Mouse (Mus musculus) liver, embryonic 11.5 days (tissue): Measurements from ENCODE around the gene Dchs1. TPM values are rescaled to one million over a fixed set of nuclear protein-coding genes. Genes with fewer than 3 reads are reported as not detected.
A peak's percentile ranks its signal among the peaks of the same experiment; 100 is the strongest.

Experiments used
- ATAC-seq: fragments of 200-750 bp; cut with Nextera tagmentation; replicated peaks from 2 replicates; pipeline ENCODE4 v1.8.0; 2017; ENCODE audit warnings: moderate number of reproducible peaks, mild to moderate bottlenecking, moderate TSS enrichment, moderate library complexity; ENCODE audit not compliant: low FRiP score
- DNase-seq: peaks from one replicate; pipeline ENCODE4 v3.0.0-alpha.2; 2017; ENCODE audit warnings: low spot score
- H3K27ac ChIP-seq: fragments of 300-500 bp; sonication (generic); 2 replicates; pipeline ENCODE4 v1.5.1; 2014; ENCODE audit warnings: mild to moderate bottlenecking, low read depth, low read length, control low read depth
- H3K27me3 ChIP-seq: fragments of 300-500 bp; sonication (generic); replicated peaks from 2 replicates; pipeline ENCODE4 v1.6.1; 2014; ENCODE audit warnings: low read length, mixed read lengths; ENCODE audit not compliant: control insufficient read depth, insufficient read depth
- H3K36me3 ChIP-seq: fragments of 300-500 bp; sonication (generic); 2 replicates; pipeline ENCODE4 v1.6.1; 2014; ENCODE audit warnings: mild to moderate bottlenecking, low read length, moderate library complexity, mixed read lengths; ENCODE audit not compliant: control insufficient read depth, insufficient read depth
- H3K4me1 ChIP-seq: fragments of 300-500 bp; sonication (generic); replicated peaks from 2 replicates; pipeline ENCODE4 v1.6.1; 2014; ENCODE audit warnings: low read length, mixed read lengths; ENCODE audit not compliant: control insufficient read depth, insufficient read depth
- H3K4me2 ChIP-seq: fragments of 300-500 bp; sonication (generic); 2 replicates; pipeline ENCODE4 v1.6.1; 2014; ENCODE audit warnings: mild to moderate bottlenecking, control low read depth, moderate library complexity
- H3K4me3 ChIP-seq: fragments of 300-500 bp; sonication (generic); 2 replicates; pipeline ENCODE4 v1.5.1; 2014; ENCODE audit warnings: low read depth, low read length, control low read depth
- H3K9ac ChIP-seq: fragments of 300-500 bp; sonication (generic); 2 replicates; pipeline ENCODE4 v1.6.1; 2014; ENCODE audit warnings: low read depth, low read length, control low read depth
- H3K9me3 ChIP-seq: fragments of 300-500 bp; sonication (generic); 2 replicates; pipeline ENCODE4 v1.6.1; 2016; ENCODE audit warnings: low read length, inconsistent platforms, mixed read lengths; ENCODE audit not compliant: control insufficient read depth
- WGBS: fragments of 180-500 bp; shearing (Covaris S2); extraction: QIAGEN DNeasy Blood & Tissue Kit; methylation state at CpG from one replicate; pipeline ENCODE4 v1.1.7; 2014; 5-methylcytosine and 5-hydroxymethylcytosine counted together
- polyA plus RNA-seq: library from polyadenylated mRNA; unstranded; fragments of >200 nt; fragmentation: Nextera tagmentation; extraction: Ambion mirVana; gene quantifications from 2 replicates; pipeline ENCODE4 v1.2.1, GENCODE M21; 2014

Gene Dchs1
- polyA plus RNA-seq, 1 experiment from 2014 or later: 5.8 TPM

GRCm38 (mm10) chr7:105777316-105777715 lies 10.1 kb downstream of the Dchs1 start:
- no peak overlapping the region for H3K4me3 ChIP-seq
- H3K9me3 ChIP-seq: no peaks in the 10 kb centered on the region
- ATAC-seq (no peak), DNase-seq (no peak)
- 89% methylated on average over 1 of the region's 1 CpGs for WGBS
- H3K9ac ChIP-seq: no peak overlapping the region
- peaks cover 5% of the 10 kb centered on the region; the same call in 1 of the 2 replicates for H3K4me1 ChIP-seq
- H3K27ac ChIP-seq: no peak overlapping the region
- H3K36me3 ChIP-seq: peaks cover under 1% of the 10 kb centered on the region; the same call in 1 of the 2 replicates
- no peaks in the 10 kb centered on the region for H3K27me3 ChIP-seq
- H3K4me2 ChIP-seq: no peak overlapping the region

- DNase-seq: no peak
- 70% methylated on average over 2 of the region's 2 CpGs for WGBS
- no peak overlapping the region for H3K9ac ChIP-seq
- H3K4me3 ChIP-seq: no peak overlapping the region
- peaks cover 5% of the 10 kb centered on the region; the same call in 1 of the 2 replicates for H3K4me1 ChIP-seq
- ATAC-seq: no peak
- H3K27me3 ChIP-seq: no peaks in the 10 kb centered on the region
- no peak overlapping the region for H3K27ac ChIP-seq
- no peaks in the 10 kb centered on the region for H3K9me3 ChIP-seq
- H3K4me2 ChIP-seq: no peak overlapping the region
- H3K36me3 ChIP-seq: peaks cover 2% of the 10 kb centered on the region; the same call in 1 of the 2 replicates
These were observed 11.4 kb downstream of the Dchs1 start for GRCm38 (mm10) chr7:105776026-105776425.

DNA sequence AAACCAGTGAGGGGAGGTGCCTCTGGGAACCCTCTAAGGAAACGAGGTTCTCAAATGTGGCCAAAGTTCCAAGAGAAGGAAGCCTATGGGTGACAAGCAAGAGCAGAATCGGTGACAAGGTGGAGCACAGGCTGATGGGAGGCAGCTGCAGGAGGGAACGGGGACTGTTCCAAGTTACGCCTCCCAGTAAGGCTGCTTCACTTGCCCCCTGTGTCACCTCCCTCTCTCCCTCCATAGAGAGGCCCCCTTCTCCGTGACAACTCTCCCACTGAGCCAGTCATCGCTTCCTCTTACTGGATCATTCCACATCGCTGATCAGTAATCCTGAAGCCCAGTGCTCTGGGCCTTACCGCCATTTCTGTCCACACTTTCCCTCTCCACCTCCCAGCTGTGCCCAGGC lies 12.8 kb downstream of the Dchs1 start:
- DNase-seq: peak; percentile 15
- Histone ChIP-seq H3K27ac (no peak overlapping the region), H3K36me3 (peaks cover 2% of the 10 kb centered on the region; the same call in 1 of the 2 replicates), H3K4me2 (no peak overlapping the region), H3K9me3 (no peaks in the 10 kb centered on the region), H3K4me1 (peaks cover 5% of the 10 kb centered on the region; the same call in 1 of the 2 replicates), H3K27me3 (no peaks in the 10 kb centered on the region), H3K9ac (no peak overlapping the region), H3K4me3 (no peak overlapping the region)
- WGBS: 65% methylated on average over 8 of the region's 8 CpGs
- no peak for ATAC-seq

DNA sequence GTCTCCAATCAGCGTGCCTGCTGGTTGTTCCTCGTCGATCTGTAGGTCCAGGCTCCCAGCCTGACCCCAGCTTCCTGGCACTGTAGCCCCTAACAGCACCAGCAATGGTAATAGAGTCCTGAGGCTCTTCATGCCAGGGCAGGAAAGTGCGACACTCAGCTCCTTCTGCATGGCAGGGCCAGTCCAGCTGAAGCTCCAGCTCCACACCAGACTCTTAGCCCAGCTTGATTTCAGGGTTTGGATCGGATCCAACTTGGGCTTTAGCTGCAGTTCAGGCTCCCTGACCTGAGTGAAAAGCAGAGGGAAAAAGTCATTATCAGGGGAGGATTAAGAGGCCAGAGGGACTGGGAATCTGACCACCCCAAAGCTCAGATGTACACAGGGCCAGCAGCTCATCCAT lies 14.4 kb downstream of the Dchs1 start:
- Histone ChIP-seq H3K36me3 (peaks cover 2% of the 10 kb centered on the region; the same call in 1 of the 2 replicates), H3K27ac (no peak overlapping the region), H3K4me3 (no peak overlapping the region), H3K27me3 (no peaks in the 10 kb centered on the region), H3K9ac (no peak overlapping the region), H3K4me2 (no peak overlapping the region), H3K9me3 (no peaks in the 10 kb centered on the region), H3K4me1 (no peaks in the 10 kb centered on the region; the same call in 1 of the 2 replicates)
- 80% methylated on average over 5 of the region's 5 CpGs for WGBS
- ATAC-seq: no peak
- no peak for DNase-seq

- ATAC-seq (no peak), DNase-seq (no peak)
- H3K9me3 ChIP-seq: no peaks in the 10 kb centered on the region
- H3K4me3 ChIP-seq: no peak overlapping the region
- no peaks in the 10 kb centered on the region for H3K27me3 ChIP-seq
- 92% methylated on average over 15 of the region's 15 CpGs for WGBS
- H3K4me2 ChIP-seq: no peak overlapping the region
- no peaks in the 10 kb centered on the region; the same call in 1 of the 2 replicates for H3K4me1 ChIP-seq
- H3K9ac ChIP-seq: no peak overlapping the region
- H3K27ac ChIP-seq: no peak overlapping the region
- H3K36me3 ChIP-seq: peaks cover 2% of the 10 kb centered on the region; the same call in 1 of the 2 replicates
These were observed 15.1 kb downstream of the Dchs1 start for GRCm38 (mm10) chr7:105772331-105772730.

DNA sequence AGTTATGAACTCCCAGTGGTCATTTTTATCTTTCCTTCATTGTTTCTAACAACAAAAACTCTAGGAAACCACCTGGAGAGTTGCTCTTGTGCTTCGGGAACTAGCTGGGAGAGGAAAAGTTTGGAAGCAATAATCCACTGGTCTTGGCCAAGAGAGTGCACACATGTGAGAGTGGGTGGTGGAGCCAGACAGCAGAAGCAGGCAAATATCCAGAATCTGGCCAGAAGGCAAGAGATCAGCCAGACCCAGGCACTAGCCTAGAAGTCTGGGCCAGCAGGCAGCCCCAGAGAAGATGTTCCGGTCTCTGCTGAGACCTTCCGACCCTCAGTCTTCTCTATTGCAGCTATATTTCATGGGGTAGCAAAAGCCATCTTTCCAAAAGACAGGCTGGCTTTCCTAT lies 17.5 kb downstream of the Dchs1 start:
- H3K36me3 ChIP-seq: peaks cover 2% of the 10 kb centered on the region; the same call in 1 of the 2 replicates
- 88% methylated on average over 3 of the region's 3 CpGs for WGBS

DNA sequence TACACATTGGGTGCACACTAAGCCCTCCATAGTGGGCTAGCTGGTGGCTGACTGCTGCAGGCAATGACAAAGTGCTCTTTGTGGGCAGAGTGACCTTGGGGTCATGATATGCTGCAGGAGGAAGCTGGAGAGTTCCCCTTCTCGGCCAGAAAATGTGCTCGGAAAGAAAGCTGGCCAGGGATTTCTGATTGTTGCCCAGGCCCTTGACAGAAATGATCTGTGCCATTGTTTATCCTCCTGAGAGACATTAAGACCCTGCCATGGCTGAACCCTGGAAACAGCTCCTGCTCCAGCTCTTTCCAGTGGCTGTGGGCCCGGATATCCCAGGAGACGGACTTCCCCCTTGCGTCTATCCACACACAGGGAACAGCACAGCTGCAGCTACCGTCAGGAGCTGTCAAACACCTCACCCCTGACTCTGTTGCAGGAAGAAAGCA lies 19.7 kb downstream of the Dchs1 start:
- WGBS: 19% methylated on average over 6 of the region's 6 CpGs
- H3K27me3 ChIP-seq: peaks cover 11% of the 10 kb centered on the region
- H3K27ac ChIP-seq: no peak overlapping the region
- DNase-seq: no peak
- H3K9ac ChIP-seq: no peak overlapping the region
- ATAC-seq: peak; percentile 36; the same call in 1 of the 2 replicates
- no peak overlapping the region for H3K4me3 ChIP-seq
- H3K9me3 ChIP-seq: no peaks in the 10 kb centered on the region
- peak overlapping the region; percentile 9; the same call in 1 of the 2 replicates for H3K4me2 ChIP-seq
- peaks cover 5% of the 10 kb centered on the region; the same call in 1 of the 2 replicates for H3K36me3 ChIP-seq
- no peaks in the 10 kb centered on the region; the same call in 1 of the 2 replicates for H3K4me1 ChIP-seq

More for the DNA sequence above, 17.5 kb downstream of the Dchs1 start:
- Histone ChIP-seq H3K4me2 (no peak overlapping the region), H3K9me3 (no peaks in the 10 kb centered on the region), H3K4me3 (no peak overlapping the region), H3K9ac (no peak overlapping the region), H3K4me1 (no peaks in the 10 kb centered on the region; the same call in 1 of the 2 replicates), H3K27ac (no peak overlapping the region), H3K27me3 (no peaks in the 10 kb centered on the region)
- ATAC-seq (no peak), DNase-seq (no peak)

DNA sequence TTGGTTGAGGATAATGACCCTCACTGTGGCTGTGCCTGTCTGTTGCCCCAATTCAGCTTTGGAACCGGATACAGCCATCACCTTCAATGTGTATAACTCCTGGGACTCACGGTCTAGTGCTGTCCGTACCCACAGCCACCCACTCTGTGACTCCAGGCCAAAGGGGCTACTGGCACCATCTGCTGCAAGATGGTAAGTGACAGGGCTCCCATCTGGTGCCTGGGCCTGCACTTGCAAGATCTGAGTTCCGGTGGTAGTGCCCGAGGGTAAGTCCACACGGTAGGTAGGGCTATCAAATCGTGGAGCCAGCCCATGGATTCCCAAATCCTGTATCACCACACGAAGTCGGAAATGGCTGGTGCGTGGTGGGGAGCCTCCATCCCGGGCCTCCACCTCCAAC lies 23.1 kb downstream of the Dchs1 start:
- peaks cover 2% of the 10 kb centered on the region; the same call in 1 of the 2 replicates for H3K36me3 ChIP-seq
- H3K4me3 ChIP-seq: no peak overlapping the region
- no peak overlapping the region for H3K9ac ChIP-seq
- no peak overlapping the region for H3K4me2 ChIP-seq
- peaks cover 33% of the 10 kb centered on the region for H3K27me3 ChIP-seq
- DNase-seq (no peak), ATAC-seq (no peak)
- H3K27ac ChIP-seq: no peak overlapping the region
- H3K4me1 ChIP-seq: no peaks in the 10 kb centered on the region; the same call in 1 of the 2 replicates
- H3K9me3 ChIP-seq: no peaks in the 10 kb centered on the region
- 85% methylated on average over 11 of the region's 11 CpGs for WGBS
